Mouse (Mus musculus) forebrain, postnatal 0 days (tissue): ENCODE measurements at regions not wholly inside any gene's neighbourhood (a gene's known extent, or its start where the extent isn't known, plus 50 kb on each side); places are given as distances from the start of the nearest gene placed in this dataset.

Experiments
- ATAC-seq: fragments of 200-750 bp; cut with Nextera tagmentation; 2 replicates; pipeline ENCODE4 v1.8.0; 2017; ENCODE audit warnings: mild to moderate bottlenecking, moderate library complexity
- DNase-seq: peaks from one replicate; pipeline ENCODE4 v3.0.0-alpha.2; 2015
- H3K27ac ChIP-seq: fragments of 300-500 bp; sonication (generic); 2 replicates; pipeline ENCODE4 v1.5.1; 2014; ENCODE audit warnings: low read depth, mild to moderate bottlenecking, antibody characterized with exemption, low read length, moderate library complexity, mixed read lengths
- H3K27me3 ChIP-seq: fragments of 300-500 bp; sonication (generic); 2 replicates; pipeline ENCODE4 v1.6.1; 2014; ENCODE audit warnings: mild to moderate bottlenecking, low read length, mixed read lengths; ENCODE audit not compliant: insufficient read depth
- H3K36me3 ChIP-seq: fragments of 300-500 bp; sonication (generic); 2 replicates; pipeline ENCODE4 v1.6.1; 2014; ENCODE audit warnings: mild to moderate bottlenecking, moderate library complexity; ENCODE audit not compliant: insufficient read depth
- H3K4me1 ChIP-seq: fragments of 300-500 bp; sonication (generic); 2 replicates; pipeline ENCODE4 v1.6.1; 2014; ENCODE audit warnings: antibody characterized with exemption; ENCODE audit not compliant: insufficient read depth
- H3K4me2 ChIP-seq: fragments of 300-500 bp; sonication (generic); 2 replicates; pipeline ENCODE4 v1.6.1; 2014; ENCODE audit warnings: low read depth, mild to moderate bottlenecking, moderate library complexity
- H3K4me3 ChIP-seq: fragments of 300-500 bp; sonication (generic); 2 replicates; pipeline ENCODE4 v1.5.1; 2014; ENCODE audit warnings: low read depth, low read length, mixed read lengths
- H3K9ac ChIP-seq: fragments of 300-500 bp; sonication (generic); 2 replicates; pipeline ENCODE4 v1.6.1; 2014; ENCODE audit warnings: mild to moderate bottlenecking
- H3K9me3 ChIP-seq: fragments of 300-500 bp; sonication (generic); 2 replicates; pipeline ENCODE4 v1.6.1; 2016; ENCODE audit warnings: low read length
- CTCF ChIP-seq: sonication (generic); IDR thresholded peaks from 2 replicates; pipeline ENCODE4 v1.5.1; 2016; ENCODE audit warnings: antibody characterized with exemption, control low read depth, low read depth
- WGBS: fragments of 180-500 bp; shearing (Covaris S2); extraction: QIAGEN DNeasy Blood & Tissue Kit; methylation state at CpG from one replicate; pipeline ENCODE4 v1.1.7; 2014; 5-methylcytosine and 5-hydroxymethylcytosine counted together
- microRNA-seq, 2 experiments: library from miRNA; unstranded; fragments of <30 nt; microRNA quantifications; one replicate each; pipeline ENCODE4; 2016

- WGBS: 54% methylated on average over 9 of the region's 9 CpGs
- DNase-seq (peak; percentile 66), ATAC-seq (0 out of 2 replicates have a peak, but pooled peaks have one; percentile 17)
- no peaks in the 10 kb centered on the region for H3K36me3 ChIP-seq
- TF ChIP-seq CTCF: peak; percentile 61
- H3K4me1 ChIP-seq: peaks cover 23% of the 10 kb centered on the region
- no peaks in the 10 kb centered on the region for H3K9me3 ChIP-seq
- H3K9ac ChIP-seq: no peak overlapping the region
- H3K27ac ChIP-seq: no peak overlapping the region
- no peak overlapping the region for H3K4me3 ChIP-seq
- H3K27me3 ChIP-seq: no peaks in the 10 kb centered on the region
- no peak overlapping the region for H3K4me2 ChIP-seq
Observed at GRCm38 (mm10) chr4:152622022-152622777, 144.5 kb upstream of the Kcnab2 start.

DNA sequence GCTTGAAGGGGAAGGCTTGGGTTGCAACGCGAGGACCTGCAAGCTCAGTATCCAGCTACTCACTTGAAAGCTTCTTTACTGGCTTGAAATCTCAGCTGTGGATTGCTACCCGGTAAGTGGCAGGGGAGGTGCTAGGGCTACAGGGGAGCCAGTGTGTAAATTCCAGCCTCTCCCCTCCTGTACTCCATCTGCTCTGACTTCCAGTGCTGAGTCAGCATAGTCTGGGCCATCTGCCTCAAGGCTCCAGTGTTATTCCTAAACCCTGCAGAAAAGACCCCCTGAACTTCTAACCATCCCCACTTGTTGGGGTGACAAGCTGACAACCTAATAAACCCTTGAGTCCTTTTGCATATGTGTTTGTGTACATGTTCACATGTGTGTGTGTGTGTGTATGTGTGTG is 140.0 kb upstream of the Kcnab2 start:
- 54% methylated on average over 3 of the region's 3 CpGs for WGBS

GRCm38 (mm10) chr4:152615155-152615554 is 137.5 kb upstream of the Kcnab2 start:
- ATAC-seq (no peak), DNase-seq (no peak)
- no peaks in the 10 kb centered on the region for H3K4me1 ChIP-seq
- no peak for TF ChIP-seq CTCF
- no peaks in the 10 kb centered on the region for H3K27me3 ChIP-seq
- no peaks in the 10 kb centered on the region for H3K9me3 ChIP-seq
- H3K27ac ChIP-seq: no peak overlapping the region
- no peaks in the 10 kb centered on the region for H3K36me3 ChIP-seq
- no peak overlapping the region for H3K4me3 ChIP-seq
- no peak overlapping the region for H3K4me2 ChIP-seq
- 93% methylated on average over 2 of the region's 2 CpGs for WGBS
- H3K9ac ChIP-seq: no peak overlapping the region

More for the DNA sequence above, 140.0 kb upstream of the Kcnab2 start:
- Histone ChIP-seq H3K4me3 (no peak overlapping the region), H3K9me3 (no peaks in the 10 kb centered on the region), H3K27me3 (no peaks in the 10 kb centered on the region), H3K4me2 (no peak overlapping the region), H3K4me1 (peaks cover under 1% of the 10 kb centered on the region; the same call in 1 of the 2 replicates), H3K36me3 (no peaks in the 10 kb centered on the region), H3K9ac (no peak overlapping the region), H3K27ac (no peak overlapping the region)
- ATAC-seq (no peak), DNase-seq (no peak)
- TF ChIP-seq CTCF: no peak

DNA sequence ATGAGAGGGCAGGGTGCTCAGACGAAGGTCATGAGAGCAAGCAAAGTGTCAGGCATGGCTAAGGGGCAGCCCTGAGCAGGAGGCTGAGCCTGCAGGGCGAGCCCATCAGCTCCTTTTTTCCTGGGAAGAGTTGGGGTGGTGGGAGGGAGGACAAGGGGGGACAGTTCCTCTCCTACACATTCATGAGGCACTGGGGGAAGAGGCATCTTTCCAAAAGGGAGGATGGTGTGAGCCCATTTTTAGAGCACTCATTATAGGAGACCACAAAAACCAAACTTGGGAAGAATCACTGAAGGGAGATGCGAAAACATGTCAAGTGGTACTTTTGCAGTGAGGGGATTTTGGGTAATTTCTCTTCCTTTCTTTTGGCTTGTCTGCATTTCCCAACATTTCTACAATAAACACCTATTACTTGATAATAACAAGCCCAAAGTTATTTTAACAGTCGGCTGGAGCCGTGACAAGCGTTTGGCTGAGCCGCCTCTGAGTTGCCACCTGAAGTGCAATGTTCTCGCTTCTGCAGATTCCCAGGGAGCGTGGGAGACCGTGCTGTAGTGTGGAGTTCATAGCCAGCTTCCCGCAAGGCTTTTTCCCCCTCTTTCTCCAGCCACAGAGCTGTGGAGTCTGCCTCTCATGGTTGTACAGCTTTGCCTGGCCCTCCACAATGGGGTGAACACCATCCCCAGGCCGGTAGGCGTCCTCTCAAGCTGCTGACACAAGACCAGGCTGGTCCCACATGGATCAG is 136.9 kb upstream of the Kcnab2 start:
- WGBS: 83% methylated on average over 13 of the region's 13 CpGs
- Histone ChIP-seq H3K9me3 (no peaks in the 10 kb centered on the region), H3K4me3 (no peak overlapping the region), H3K27ac (no peak overlapping the region), H3K4me1 (no peaks in the 10 kb centered on the region), H3K27me3 (no peaks in the 10 kb centered on the region), H3K9ac (no peak overlapping the region), H3K36me3 (no peaks in the 10 kb centered on the region), H3K4me2 (no peak overlapping the region)
- no peak for ATAC-seq
- no peak for DNase-seq
- TF ChIP-seq CTCF: no peak

Small RNA genes lying in the stretch of these regions (microRNA-seq; reads per million reads assigned to microRNA genes)
- 0 reads per million in 2 experiments for gene Gm25779
